Comparison of ENCODE assay signal across 1 mouse cellular context in the genomic region with DNA sequence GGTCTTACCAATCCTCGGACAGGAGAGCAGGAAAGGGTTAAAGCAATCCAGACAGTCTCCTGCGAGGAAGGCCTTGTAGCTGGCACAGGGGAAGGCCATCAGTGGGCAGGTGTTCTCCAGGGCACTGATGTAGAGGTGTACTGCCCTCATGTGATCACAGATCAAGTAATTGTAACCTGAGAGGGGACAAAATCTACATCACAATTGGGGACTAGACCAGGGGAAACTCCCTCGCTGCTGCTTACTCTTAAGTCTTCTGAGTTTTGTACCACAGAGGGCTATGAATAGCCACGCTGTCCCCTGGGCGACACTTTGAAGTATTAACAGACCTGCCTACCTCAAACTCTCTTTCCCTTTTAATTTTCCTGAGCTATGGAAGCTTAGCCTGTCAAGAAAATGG.
TF ChIP-seq lines count a peak whose summit lies in the region.

No protein-coding gene starts in this region.

TF ChIP-seq in ES-E14, 5 proteins besides CTCF, POLR2A, EP300 and RAD21:
- TF ChIP-seq ZNF384 (IDR thresholded peaks at IDR 0.05; ENCODE audit: low read depth, low read length) (no peak), MAFK (IDR thresholded peaks at IDR 0.05; ENCODE audit: insufficient read depth, low read depth, low read length) (no peak), CHD2 (IDR thresholded peaks at IDR 0.05; ENCODE audit: low read depth, low read length) (no peak)
